Mouse (Mus musculus) heart, embryonic 14.5 days (tissue): ENCODE measurements at regions not wholly inside any gene's neighbourhood (a gene's known extent, or its start where the extent isn't known, plus 50 kb on each side); places are given as distances from the start of the nearest gene placed in this dataset.

Experiments
- ATAC-seq: fragments of 200-750 bp; cut with Nextera tagmentation; 2 replicates; pipeline ENCODE4 v1.8.0; 2017; ENCODE audit warnings: low read depth, moderate TSS enrichment; ENCODE audit not compliant: insufficient number of reproducible peaks, insufficient read depth, low FRiP score
- H3K27ac ChIP-seq, 2 experiments: fragments of 200-500 bp in 1 of 2; fragments of 300-500 bp in 1 of 2; sonication (generic) in 1 of 2; replicated peaks in 1 of 2; 2 replicates each; pipeline ENCODE4 v1.5.1; 2012 to 2014; ENCODE audit warnings: low read depth in 2 of 2, low read length in 2 of 2, control low read depth in 1 of 2, mild to moderate bottlenecking in 1 of 2, mixed read lengths in 1 of 2; ENCODE audit not compliant: control insufficient read depth in 1 of 2, insufficient read depth in 1 of 2
- H3K27me3 ChIP-seq: fragments of 300-500 bp; sonication (generic); 2 replicates; pipeline ENCODE4 v1.6.1; 2014; ENCODE audit warnings: mild to moderate bottlenecking, low read length, control low read depth; ENCODE audit not compliant: control insufficient read depth, insufficient read depth
- H3K36me3 ChIP-seq: fragments of 300-500 bp; sonication (generic); 2 replicates; pipeline ENCODE4 v1.6.1; 2014; ENCODE audit warnings: mild to moderate bottlenecking, control low read depth, low read length, mixed read lengths; ENCODE audit not compliant: control insufficient read depth, insufficient read depth
- H3K4me1 ChIP-seq, 2 experiments: fragments of 200-500 bp in 1 of 2; fragments of 300-500 bp in 1 of 2; sonication (generic) in 1 of 2; 2 replicates each; pipeline ENCODE4 v1.6.1; 2012 to 2014; ENCODE audit warnings: low read length in 2 of 2, control low read depth in 1 of 2, mixed read lengths in 1 of 2; ENCODE audit not compliant: control insufficient read depth in 2 of 2, insufficient read depth in 2 of 2
- H3K4me2 ChIP-seq: fragments of 300-500 bp; sonication (generic); 2 replicates; pipeline ENCODE4 v1.6.1; 2014; ENCODE audit warnings: mild to moderate bottlenecking, low read length
- H3K4me3 ChIP-seq, 2 experiments: fragments of 200-500 bp in 1 of 2; fragments of 300-500 bp in 1 of 2; sonication (generic) in 1 of 2; 2 replicates each; pipeline ENCODE4 v1.5.1; 2012 to 2014; ENCODE audit warnings: low read length in 2 of 2, mild to moderate bottlenecking in 2 of 2, control low read depth in 1 of 2, low read depth in 1 of 2, moderate library complexity in 1 of 2; ENCODE audit not compliant: control insufficient read depth in 1 of 2, insufficient read depth in 1 of 2
- H3K9ac ChIP-seq: fragments of 300-500 bp; sonication (generic); 2 replicates; pipeline ENCODE4 v1.6.1; 2014; ENCODE audit warnings: mild to moderate bottlenecking, low read length
- H3K9me3 ChIP-seq: fragments of 300-500 bp; sonication (generic); 2 replicates; pipeline ENCODE4 v1.6.1; 2016; ENCODE audit warnings: low read length, control low read depth; ENCODE audit not compliant: control insufficient read depth
- WGBS: fragments of 180-500 bp; shearing (Covaris S2); extraction: QIAGEN DNeasy Blood & Tissue Kit; methylation state at CpG from one replicate; pipeline ENCODE4 v1.1.7; 2014; 5-methylcytosine and 5-hydroxymethylcytosine counted together

- Histone ChIP-seq H3K27ac (no peak overlapping the region), H3K9me3 (no peaks in the 10 kb centered on the region), H3K27me3 (no peaks in the 10 kb centered on the region), H3K9ac (no peak overlapping the region), H3K4me3 (no peak overlapping the region), H3K4me1 (no peaks in the 10 kb centered on the region), H3K36me3 (no peaks in the 10 kb centered on the region), H3K4me2 (no peak overlapping the region)
- no peak for ATAC-seq
- WGBS = 75% methylated on average over 7 of the region's 7 CpGs
Observed at GRCm38 (mm10) chr12:28038161-28038911, 513.9 kb downstream of the Dcdc2c start.

GRCm38 (mm10) chr12:27999170-27999569, 553.0 kb downstream of the Dcdc2c start:
- no peaks in the 10 kb centered on the region for H3K27me3 ChIP-seq
- WGBS = 52% methylated on average over 2 of the region's 2 CpGs
- no peaks in the 10 kb centered on the region for H3K36me3 ChIP-seq
- no peak overlapping the region for H3K4me2 ChIP-seq
- no peak overlapping the region for H3K4me3 ChIP-seq
- no peak overlapping the region for H3K9ac ChIP-seq
- H3K9me3 ChIP-seq = no peaks in the 10 kb centered on the region
- no peaks in the 10 kb centered on the region for H3K4me1 ChIP-seq
- ATAC-seq = no peak
- no peak overlapping the region for H3K27ac ChIP-seq

- Histone ChIP-seq H3K27me3 (no peaks in the 10 kb centered on the region), H3K27ac (no peak overlapping the region), H3K9ac (no peak overlapping the region), H3K9me3 (no peaks in the 10 kb centered on the region), H3K4me3 (no peak overlapping the region), H3K4me1 (no peaks in the 10 kb centered on the region), H3K36me3 (no peaks in the 10 kb centered on the region), H3K4me2 (no peak overlapping the region)
- WGBS = 56% methylated on average over 3 of the region's 3 CpGs
- ATAC-seq = no peak
Observed at GRCm38 (mm10) chr12:27992152-27992551, 560.0 kb downstream of the Dcdc2c start.

- H3K4me3 ChIP-seq = no peak overlapping the region
- ATAC-seq = no peak
- H3K27me3 ChIP-seq = no peaks in the 10 kb centered on the region
- H3K9ac ChIP-seq = no peak overlapping the region
- H3K4me2 ChIP-seq = no peak overlapping the region
- no peaks in the 10 kb centered on the region for H3K36me3 ChIP-seq
- H3K4me1 ChIP-seq = no peaks in the 10 kb centered on the region
- no peak overlapping the region for H3K27ac ChIP-seq
- no peaks in the 10 kb centered on the region for H3K9me3 ChIP-seq
- WGBS = 91% methylated on average over 3 of the region's 3 CpGs
Observed at GRCm38 (mm10) chr12:27984261-27984841, 567.8 kb downstream of the Dcdc2c start.

- H3K27me3 ChIP-seq = no peaks in the 10 kb centered on the region
- H3K4me2 ChIP-seq = no peak overlapping the region
- no peak overlapping the region for H3K27ac ChIP-seq
- no peak for ATAC-seq
- H3K4me3 ChIP-seq = no peak overlapping the region
- H3K9me3 ChIP-seq = no peaks in the 10 kb centered on the region
- H3K9ac ChIP-seq = no peak overlapping the region
- H3K36me3 ChIP-seq = no peaks in the 10 kb centered on the region
- no peaks in the 10 kb centered on the region for H3K4me1 ChIP-seq
- 68% methylated on average over 8 of the region's 8 CpGs for WGBS
Observed at GRCm38 (mm10) chr12:27978257-27978931, 573.8 kb downstream of the Dcdc2c start.

GRCm38 (mm10) chr12:27977548-27978256, 574.5 kb downstream of the Dcdc2c start:
- Histone ChIP-seq H3K4me3 (no peak overlapping the region), H3K9ac (no peak overlapping the region), H3K4me2 (no peak overlapping the region), H3K4me1 (no peaks in the 10 kb centered on the region), H3K36me3 (no peaks in the 10 kb centered on the region), H3K9me3 (no peaks in the 10 kb centered on the region), H3K27me3 (no peaks in the 10 kb centered on the region), H3K27ac (no peak overlapping the region)
- 80% methylated on average over 9 of the region's 9 CpGs for WGBS
- ATAC-seq = no peak

GRCm38 (mm10) chr12:27962908-27963307, 589.3 kb downstream of the Dcdc2c start:
- WGBS = 57% methylated on average over 3 of the region's 3 CpGs

More at GRCm38 (mm10) chr12:27962908-27963307, 589.3 kb downstream of the Dcdc2c start:
- no peak for ATAC-seq
- H3K36me3 ChIP-seq = no peaks in the 10 kb centered on the region
- H3K9me3 ChIP-seq = no peaks in the 10 kb centered on the region
- H3K4me3 ChIP-seq = no peak overlapping the region
- no peak overlapping the region for H3K4me2 ChIP-seq
- no peak overlapping the region for H3K27ac ChIP-seq
- no peak overlapping the region for H3K9ac ChIP-seq
- no peaks in the 10 kb centered on the region for H3K27me3 ChIP-seq
- 0 out of 4 replicates have a peak, but pooled peaks cover 0 to 6% of the 10 kb centered on the region in 2 experiments for H3K4me1 ChIP-seq
